Mouse (Mus musculus) embryonic fibroblast, embryonic 13.5 days (primary cell): ENCODE results near the gene Mpdu1.

Source experiments
- CTCF ChIP-seq: IDR thresholded peaks from 2 replicates; pipeline ENCODE4 v1.5.1; 2011; ENCODE audit warnings: mild to moderate bottlenecking, control low read depth, low read length, moderate library complexity, borderline replicate concordance; ENCODE audit not compliant: insufficient read depth
- POLR2A ChIP-seq: IDR thresholded peaks from 2 replicates; pipeline ENCODE4 v1.6.1; 2011; ENCODE audit warnings: low read depth, mild to moderate bottlenecking, control low read depth, low read length, moderate library complexity

DNA sequence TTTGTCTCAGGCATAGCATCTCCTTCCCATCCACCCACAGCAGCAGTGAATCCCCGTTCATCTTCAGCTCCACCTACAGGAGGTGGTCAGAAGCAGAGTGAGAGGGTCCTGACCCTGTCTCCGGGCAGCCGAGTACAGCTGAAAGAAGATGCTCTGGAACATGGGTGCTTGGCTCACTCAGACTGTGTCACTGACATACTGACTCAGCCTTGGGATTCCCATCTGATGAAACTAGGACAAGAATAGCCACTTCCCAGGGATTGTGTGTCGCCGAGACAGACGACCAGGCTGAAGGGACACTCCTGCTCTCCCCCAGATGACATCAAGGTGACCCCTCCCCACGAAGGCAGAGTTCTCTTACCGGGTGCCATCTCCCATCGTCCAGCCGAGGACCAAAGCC is 45.7 kb downstream of the Mpdu1 start:
- TF ChIP-seq POLR2A (no peak), CTCF (no peak)
